Mouse (Mus musculus): Measurements from ENCODE around the gene Ccdc154. TPM values are rescaled to one million over a fixed set of nuclear protein-coding genes. Genes with fewer than 3 reads are reported as not detected.

Ccdc154 gene
- polyA plus RNA-seq, 1 experiment from 2014 or later = not detected

GRCm38 (mm10) chr17:25163387-25163786 lies 1.1 kb downstream of the Ccdc154 start:
- WGBS (ENCODE audit: missing documents) = 82% methylated on average over 7 of the region's 7 CpGs
- Histone ChIP-seq H3K79me2 (ENCODE audit: inconsistent target) (no peaks in the 10 kb centered on the region), H3K36me3 (ENCODE audit: inconsistent target) (peaks cover 33% of the 10 kb centered on the region), H3K4me3 (ENCODE audit: inconsistent target) (no peak overlapping the region), H3K27ac (no peak overlapping the region)

GRCm38 (mm10) chr17:25164770-25165169 lies 2.5 kb downstream of the Ccdc154 start:
- Histone ChIP-seq H3K36me3 (ENCODE audit: inconsistent target) (peaks cover 20% of the 10 kb centered on the region), H3K27ac (no peak overlapping the region), H3K79me2 (ENCODE audit: inconsistent target) (no peaks in the 10 kb centered on the region), H3K4me3 (ENCODE audit: inconsistent target) (no peak overlapping the region)
- WGBS (ENCODE audit: missing documents) = 90% methylated on average over 3 of the region's 3 CpGs

GRCm38 (mm10) chr17:25165970-25166671 lies 3.9 kb downstream of the Ccdc154 start:
- Histone ChIP-seq H3K36me3 (ENCODE audit: inconsistent target) (peaks cover 7% of the 10 kb centered on the region; the same call in 1 of the 2 replicates), H3K27ac (no peak overlapping the region), H3K79me2 (ENCODE audit: inconsistent target) (no peaks in the 10 kb centered on the region), H3K4me3 (ENCODE audit: inconsistent target) (no peak overlapping the region)
- 70% methylated on average over 6 of the region's 6 CpGs for WGBS (ENCODE audit: missing documents)

GRCm38 (mm10) chr17:25169706-25170105 lies 7.4 kb downstream of the Ccdc154 start:
- WGBS (ENCODE audit: missing documents) = 100% methylated on average over 2 of the region's 2 CpGs
- Histone ChIP-seq H3K36me3 (ENCODE audit: inconsistent target) (no peaks in the 10 kb centered on the region), H3K27ac (no peak overlapping the region), H3K4me3 (ENCODE audit: inconsistent target) (no peak overlapping the region), H3K79me2 (ENCODE audit: inconsistent target) (no peaks in the 10 kb centered on the region)

- no peaks in the 10 kb centered on the region for H3K79me2 ChIP-seq (ENCODE audit: inconsistent target)
- no peak overlapping the region for H3K4me3 ChIP-seq (ENCODE audit: inconsistent target)
- H3K36me3 ChIP-seq (ENCODE audit: inconsistent target) = no peaks in the 10 kb centered on the region
- H3K27ac ChIP-seq = no peak overlapping the region
- 100% methylated on average over 3 of the region's 3 CpGs for WGBS (ENCODE audit: missing documents)
These were observed 10.3 kb downstream of the Ccdc154 start for GRCm38 (mm10) chr17:25172558-25172957.

GRCm38 (mm10) chr17:25175411-25175810 lies 13.2 kb downstream of the Ccdc154 start, which contains the start of gene Gm38655:
TSS of gene Gm38655 (minus strand) at chr17:25175471.
- H3K79me2 ChIP-seq (ENCODE audit: inconsistent target) = no peaks in the 10 kb centered on the region
- H3K27ac ChIP-seq = no peak within 1 kb of the TSS
- H3K4me3 ChIP-seq (ENCODE audit: inconsistent target) = no peak within 1 kb of the TSS
- no peaks in the 10 kb centered on the region for H3K36me3 ChIP-seq (ENCODE audit: inconsistent target)
- WGBS (ENCODE audit: missing documents) = 79% methylated on average over 9 of the region's 9 CpGs

- peak overlapping the region; percentile 94; the same call in 1 of the 2 replicates for H3K4me3 ChIP-seq (ENCODE audit: inconsistent target)
- H3K79me2 ChIP-seq (ENCODE audit: inconsistent target) = peaks cover 18% of the 10 kb centered on the region
- H3K36me3 ChIP-seq (ENCODE audit: inconsistent target) = no peaks in the 10 kb centered on the region
- H3K27ac ChIP-seq = no peak overlapping the region
These were observed 21.0 kb downstream of the Ccdc154 start for GRCm38 (mm10) chr17:25183232-25183631.

GRCm38 (mm10) chr17:25184129-25184691 lies 21.9 kb downstream of the Ccdc154 start, which contains the start of gene BC003965:
TSS of gene BC003965 (plus strand) at chr17:25184554.
- H3K36me3 ChIP-seq (ENCODE audit: inconsistent target) = no peaks in the 10 kb centered on the region
- H3K79me2 ChIP-seq (ENCODE audit: inconsistent target) = peaks cover 21% of the 10 kb centered on the region
- H3K27ac ChIP-seq = peak within 1 kb of the TSS; percentile 70
- WGBS (ENCODE audit: missing documents) = under 1% methylated on average over 50 of the region's 50 CpGs
- H3K4me3 ChIP-seq (ENCODE audit: inconsistent target) = peak within 1 kb of the TSS; percentile 94

GRCm38 (mm10) chr17:25184961-25185360 lies 22.7 kb downstream of the Ccdc154 start:
- Histone ChIP-seq H3K4me3 (ENCODE audit: inconsistent target) (peak overlapping the region; percentile 94), H3K27ac (peak overlapping the region; percentile 17; the same call in 1 of the 2 replicates)
- WGBS (ENCODE audit: missing documents) = 10% methylated on average over 17 of the region's 17 CpGs

GRCm38 (mm10) chr17:25187784-25188149 lies 25.5 kb downstream of the Ccdc154 start:
- peak overlapping the region; percentile 30 for H3K4me3 ChIP-seq (ENCODE audit: inconsistent target)
- H3K27ac ChIP-seq = no peak overlapping the region
- peaks cover 49% of the 10 kb centered on the region for H3K79me2 ChIP-seq (ENCODE audit: inconsistent target)
- 0 out of 2 replicates have a peak, but pooled peaks cover 5% of the 10 kb centered on the region for H3K36me3 ChIP-seq (ENCODE audit: inconsistent target)
- 30% methylated on average over 11 of the region's 11 CpGs for WGBS (ENCODE audit: missing documents)

More at GRCm38 (mm10) chr17:25184961-25185360, 22.7 kb downstream of the Ccdc154 start:
- Histone ChIP-seq H3K79me2 (ENCODE audit: inconsistent target) (peaks cover 21% of the 10 kb centered on the region), H3K36me3 (ENCODE audit: inconsistent target) (no peaks in the 10 kb centered on the region)

GRCm38 (mm10) chr17:25188150-25189031 lies 26.1 kb downstream of the Ccdc154 start, which contains the start of gene Unkl:
TSS of gene Unkl (plus strand) at chr17:25188397.
- WGBS (ENCODE audit: missing documents) = 1% methylated on average over 82 of the region's 104 CpGs
- Histone ChIP-seq H3K4me3 (ENCODE audit: inconsistent target) (peak within 1 kb of the TSS; percentile 52), H3K27ac (no peak within 1 kb of the TSS), H3K79me2 (ENCODE audit: inconsistent target) (peaks cover 55% of the 10 kb centered on the region), H3K36me3 (ENCODE audit: inconsistent target) (0 out of 2 replicates have a peak, but pooled peaks cover 5% of the 10 kb centered on the region)

- peaks cover 58% of the 10 kb centered on the region for H3K79me2 ChIP-seq (ENCODE audit: inconsistent target)
- peaks cover 5% of the 10 kb centered on the region; the same call in 1 of the 2 replicates for H3K36me3 ChIP-seq (ENCODE audit: inconsistent target)
- whole genome bisulfite sequencing (ENCODE audit: missing documents) = 13% methylated on average over 11 of the region's 16 CpGs
- H3K4me3 ChIP-seq (ENCODE audit: inconsistent target) = peak overlapping the region; percentile 52
- no peak overlapping the region for H3K27ac ChIP-seq
These were observed 26.8 kb downstream of the Ccdc154 start for GRCm38 (mm10) chr17:25189091-25189490.

GRCm38 (mm10) chr17:25202401-25202800 lies 40.1 kb downstream of the Ccdc154 start:
- 96% methylated on average over 4 of the region's 4 CpGs for WGBS (ENCODE audit: missing documents)

GRCm38 (mm10) chr17:25210006-25210405 lies 47.7 kb downstream of the Ccdc154 start:
- Histone ChIP-seq H3K79me2 (ENCODE audit: inconsistent target) (no peaks in the 10 kb centered on the region), H3K36me3 (ENCODE audit: inconsistent target) (peaks cover 81% of the 10 kb centered on the region), H3K4me3 (ENCODE audit: inconsistent target) (no peak overlapping the region), H3K27ac (no peak overlapping the region)
- 98% methylated on average over 4 of the region's 4 CpGs for WGBS (ENCODE audit: missing documents)

More at GRCm38 (mm10) chr17:25202401-25202800, 40.1 kb downstream of the Ccdc154 start:
- peaks cover 2% of the 10 kb centered on the region; the same call in 1 of the 2 replicates for H3K79me2 ChIP-seq (ENCODE audit: inconsistent target)
- H3K27ac ChIP-seq = no peak overlapping the region
- peaks cover 61% of the 10 kb centered on the region for H3K36me3 ChIP-seq (ENCODE audit: inconsistent target)
- no peak overlapping the region for H3K4me3 ChIP-seq (ENCODE audit: inconsistent target)

Measured in macrophage (primary cell).